Mouse (Mus musculus): ENCODE results near the gene Msrb2. TPM values are rescaled to one million over a fixed set of nuclear protein-coding genes. Genes with fewer than 3 reads are reported as not detected.

Msrb2 gene
- polyA plus RNA-seq, 1 experiment from 2014 or later, result 25.4 TPM

GRCm38 (mm10) chr2:19362880-19363279, 8.4 kb upstream of the Msrb2 start:
- Histone ChIP-seq H3K27ac (no peak overlapping the region), H3K27me3 (no peaks in the 10 kb centered on the region), H3K36me3 (no peaks in the 10 kb centered on the region), H3K4me2 (no peak overlapping the region), H3K4me3 (no peak overlapping the region), H3K9ac (no peak overlapping the region), H3K9me3 (no peaks in the 10 kb centered on the region), H3K4me1 (no peaks in the 10 kb centered on the region)
- WGBS, result 46% methylated on average over 1 of the region's 1 CpGs
- no peak for ATAC-seq (ENCODE audit: insufficient number of reproducible peaks, low FRiP score, low TSS enrichment, low read depth)

- no peak overlapping the region for H3K4me3 ChIP-seq
- WGBS, result 11% methylated on average over 3 of the region's 3 CpGs
- H3K27me3 ChIP-seq, result no peaks in the 10 kb centered on the region
- H3K36me3 ChIP-seq, result no peaks in the 10 kb centered on the region
- no peak overlapping the region for H3K9ac ChIP-seq
- no peak for ATAC-seq (ENCODE audit: insufficient number of reproducible peaks, low FRiP score, low TSS enrichment, low read depth)
- no peak overlapping the region for H3K4me2 ChIP-seq
- no peaks in the 10 kb centered on the region for H3K9me3 ChIP-seq
- no peak overlapping the region for H3K27ac ChIP-seq
- 0 out of 2 replicates have a peak, but pooled peaks cover 4% of the 10 kb centered on the region for H3K4me1 ChIP-seq
These were observed 4.8 kb upstream of the Msrb2 start for GRCm38 (mm10) chr2:19366426-19366825.

DNA sequence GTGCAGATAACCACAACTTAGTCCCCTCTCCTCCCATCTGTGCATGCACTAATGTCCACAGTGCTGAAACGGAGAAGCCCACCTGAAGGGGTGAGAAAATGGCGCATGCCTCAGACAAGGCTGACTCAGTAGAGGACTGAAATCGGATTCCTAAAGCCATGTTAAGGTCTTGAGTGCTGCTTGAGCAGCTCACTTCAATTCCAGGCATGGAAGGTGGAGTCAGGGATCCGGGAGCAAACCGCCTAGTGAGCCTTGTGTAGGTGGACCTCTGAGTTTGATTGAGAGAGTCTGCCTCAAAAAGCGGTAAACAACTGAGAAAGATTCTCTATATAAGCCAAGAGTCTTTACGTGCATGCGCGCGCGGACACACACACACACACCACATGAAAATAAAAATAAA, 4.1 kb upstream of the Msrb2 start:
- Histone ChIP-seq H3K9ac (no peak overlapping the region), H3K4me1 (peaks cover 5% of the 10 kb centered on the region; the same call in 1 of the 2 replicates), H3K27ac (no peak overlapping the region), H3K4me2 (no peak overlapping the region), H3K4me3 (no peak overlapping the region), H3K27me3 (no peaks in the 10 kb centered on the region), H3K9me3 (no peaks in the 10 kb centered on the region), H3K36me3 (no peaks in the 10 kb centered on the region)
- 83% methylated on average over 11 of the region's 11 CpGs for WGBS
- ATAC-seq (ENCODE audit: insufficient number of reproducible peaks, low FRiP score, low TSS enrichment, low read depth), result no peak

DNA sequence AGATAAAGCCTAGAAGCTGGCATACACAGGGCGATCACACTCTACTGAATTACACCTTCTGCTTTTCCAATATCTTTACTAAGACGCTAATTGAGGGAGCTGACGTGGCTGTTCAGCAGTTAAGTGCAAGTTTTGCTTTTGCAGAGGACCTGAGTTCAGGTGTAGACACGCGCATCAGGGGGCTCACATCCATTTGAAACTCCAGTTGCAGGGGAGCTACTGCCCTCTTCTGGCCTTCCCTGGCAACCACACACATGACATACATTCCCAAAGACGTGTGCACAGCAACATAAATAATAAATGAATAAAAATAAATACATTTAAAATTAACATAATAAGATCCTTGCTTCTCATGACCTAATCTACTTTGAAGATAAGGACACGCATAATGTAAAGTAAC, 2.5 kb downstream of the Msrb2 start:
- Histone ChIP-seq H3K4me2 (no peak overlapping the region), H3K27me3 (no peaks in the 10 kb centered on the region), H3K9ac (no peak overlapping the region), H3K27ac (no peak overlapping the region), H3K36me3 (no peaks in the 10 kb centered on the region), H3K4me3 (no peak overlapping the region), H3K9me3 (no peaks in the 10 kb centered on the region), H3K4me1 (peaks cover 6% of the 10 kb centered on the region; the same call in 1 of the 2 replicates)
- WGBS, result 87% methylated on average over 7 of the region's 7 CpGs
- no peak for ATAC-seq (ENCODE audit: insufficient number of reproducible peaks, low FRiP score, low TSS enrichment, low read depth)

- no peaks in the 10 kb centered on the region for H3K4me1 ChIP-seq
- no peak overlapping the region for H3K4me2 ChIP-seq
- H3K27ac ChIP-seq, result no peak overlapping the region
- no peaks in the 10 kb centered on the region for H3K36me3 ChIP-seq
- 72% methylated on average over 2 of the region's 2 CpGs for WGBS
- H3K27me3 ChIP-seq, result no peaks in the 10 kb centered on the region
- H3K9me3 ChIP-seq, result no peaks in the 10 kb centered on the region
- H3K4me3 ChIP-seq, result no peak overlapping the region
- no peak for ATAC-seq (ENCODE audit: insufficient number of reproducible peaks, low FRiP score, low TSS enrichment, low read depth)
- no peak overlapping the region for H3K9ac ChIP-seq
These were observed 9.3 kb downstream of the Msrb2 start for GRCm38 (mm10) chr2:19380446-19380950.

DNA sequence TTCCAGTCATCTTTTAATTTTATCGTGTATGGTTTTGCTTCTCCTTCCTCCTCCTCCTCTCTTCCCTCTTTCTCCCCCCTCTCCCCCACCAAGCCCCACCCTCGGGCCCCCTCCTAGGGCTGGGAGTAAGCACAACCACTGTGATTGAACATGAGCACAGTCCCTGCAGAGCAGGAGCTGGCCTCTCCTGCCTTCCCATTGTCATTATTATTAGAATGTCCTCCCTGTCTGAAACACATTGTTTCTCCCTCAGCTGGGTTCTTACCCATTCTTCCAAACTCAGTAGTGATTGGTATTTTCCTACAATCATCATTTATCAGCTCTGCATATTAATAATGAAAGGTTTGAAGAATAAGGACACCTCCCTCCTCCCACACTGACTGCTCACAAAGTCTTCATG, 9.7 kb downstream of the Msrb2 start:
- WGBS, result 49% methylated on average over 2 of the region's 2 CpGs
- ATAC-seq (ENCODE audit: insufficient number of reproducible peaks, low FRiP score, low TSS enrichment, low read depth), result no peak
- H3K9me3 ChIP-seq, result no peaks in the 10 kb centered on the region

GRCm38 (mm10) chr2:19382206-19382605, 11.0 kb downstream of the Msrb2 start:
- Histone ChIP-seq H3K36me3 (no peaks in the 10 kb centered on the region), H3K27ac (no peak overlapping the region), H3K9me3 (no peaks in the 10 kb centered on the region), H3K9ac (no peak overlapping the region), H3K27me3 (no peaks in the 10 kb centered on the region), H3K4me3 (no peak overlapping the region), H3K4me2 (no peak overlapping the region), H3K4me1 (no peaks in the 10 kb centered on the region)
- WGBS, result 55% methylated on average over 1 of the region's 1 CpGs
- ATAC-seq (ENCODE audit: insufficient number of reproducible peaks, low FRiP score, low TSS enrichment, low read depth), result no peak

More for the DNA sequence above, 9.7 kb downstream of the Msrb2 start:
- Histone ChIP-seq H3K36me3 (no peaks in the 10 kb centered on the region), H3K27me3 (no peaks in the 10 kb centered on the region), H3K4me3 (no peak overlapping the region), H3K4me1 (no peaks in the 10 kb centered on the region), H3K4me2 (no peak overlapping the region), H3K9ac (no peak overlapping the region), H3K27ac (no peak overlapping the region)

DNA sequence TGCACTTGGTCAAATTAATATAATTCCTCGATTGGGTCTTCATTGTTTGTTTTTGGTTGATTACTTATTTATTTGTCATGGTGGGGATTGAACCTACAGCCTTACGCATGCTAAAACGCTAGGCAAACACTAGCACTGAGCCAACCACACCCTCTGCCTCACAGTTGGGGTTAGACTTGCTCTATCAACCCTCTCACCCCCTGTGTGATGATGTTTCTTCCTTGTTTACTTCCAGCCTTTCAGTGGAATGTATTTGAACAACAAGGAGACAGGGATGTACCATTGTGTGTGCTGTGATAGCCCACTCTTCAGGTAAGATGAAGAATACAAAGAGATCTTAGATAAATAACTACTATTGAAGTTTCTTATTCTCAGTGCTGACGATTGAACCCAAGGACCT, 11.8 kb downstream of the Msrb2 start:
- Histone ChIP-seq H3K36me3 (no peaks in the 10 kb centered on the region), H3K9me3 (no peaks in the 10 kb centered on the region), H3K4me3 (no peak overlapping the region), H3K4me1 (no peaks in the 10 kb centered on the region), H3K27me3 (no peaks in the 10 kb centered on the region), H3K4me2 (no peak overlapping the region), H3K9ac (no peak overlapping the region), H3K27ac (no peak overlapping the region)
- 61% methylated on average over 4 of the region's 4 CpGs for WGBS
- ATAC-seq (ENCODE audit: insufficient number of reproducible peaks, low FRiP score, low TSS enrichment, low read depth), result no peak

GRCm38 (mm10) chr2:19385772-19386171, 14.5 kb downstream of the Msrb2 start:
- Histone ChIP-seq H3K4me2 (no peak overlapping the region), H3K4me3 (no peak overlapping the region), H3K36me3 (no peaks in the 10 kb centered on the region), H3K4me1 (no peaks in the 10 kb centered on the region), H3K27me3 (no peaks in the 10 kb centered on the region), H3K9me3 (no peaks in the 10 kb centered on the region), H3K27ac (no peak overlapping the region), H3K9ac (no peak overlapping the region)
- 89% methylated on average over 5 of the region's 5 CpGs for WGBS
- ATAC-seq (ENCODE audit: insufficient number of reproducible peaks, low FRiP score, low TSS enrichment, low read depth), result no peak

- no peak for ATAC-seq (ENCODE audit: insufficient number of reproducible peaks, low FRiP score, low TSS enrichment, low read depth)
These were observed 17.3 kb downstream of the Msrb2 start for GRCm38 (mm10) chr2:19388329-19389103.

DNA sequence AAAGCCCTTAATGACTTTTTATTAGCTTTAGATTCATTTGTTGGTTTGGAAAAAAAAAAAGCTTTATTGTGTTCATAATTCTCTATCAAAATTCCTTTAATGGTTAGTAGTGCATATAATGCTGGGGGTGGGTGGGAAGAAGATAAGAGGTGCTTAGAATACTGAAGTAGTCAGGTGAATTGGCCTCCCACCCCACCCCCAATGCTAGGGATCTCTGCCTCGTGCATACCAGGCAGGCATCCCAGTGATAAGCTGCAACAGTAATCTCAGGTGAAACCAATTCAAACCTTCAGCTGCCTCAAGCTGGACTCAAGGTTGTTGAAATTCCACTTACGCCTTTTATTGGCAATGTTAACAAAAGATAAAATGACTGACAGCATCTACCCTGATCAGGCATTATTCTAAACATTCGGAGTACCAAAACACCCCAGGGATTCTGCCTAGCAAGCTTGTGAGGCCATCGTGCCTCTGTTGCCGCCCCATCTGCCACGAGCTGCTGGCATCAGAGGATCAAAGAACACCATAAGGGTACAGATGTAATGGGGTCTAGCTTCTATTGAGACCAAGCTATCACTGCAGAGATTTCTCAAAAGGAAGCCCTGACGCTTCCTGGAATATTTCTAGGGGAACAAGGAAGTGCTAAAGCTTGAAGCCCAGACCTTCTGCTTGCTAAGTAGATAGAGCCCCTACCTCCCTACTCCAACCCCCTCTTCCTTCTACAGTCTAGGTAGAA, 19.3 kb downstream of the Msrb2 start:
- H3K27ac ChIP-seq, result no peak overlapping the region
- H3K36me3 ChIP-seq, result 0 out of 2 replicates have a peak, but pooled peaks cover 2% of the 10 kb centered on the region
- no peaks in the 10 kb centered on the region for H3K27me3 ChIP-seq
- no peaks in the 10 kb centered on the region for H3K9me3 ChIP-seq
- H3K9ac ChIP-seq, result no peak overlapping the region
- no peak for ATAC-seq (ENCODE audit: insufficient number of reproducible peaks, low FRiP score, low TSS enrichment, low read depth)
- H3K4me1 ChIP-seq, result no peaks in the 10 kb centered on the region
- no peak overlapping the region for H3K4me3 ChIP-seq
- no peak overlapping the region for H3K4me2 ChIP-seq
- 55% methylated on average over 7 of the region's 7 CpGs for WGBS

More at GRCm38 (mm10) chr2:19388329-19389103, 17.3 kb downstream of the Msrb2 start:
- no peak overlapping the region for H3K27ac ChIP-seq
- H3K9me3 ChIP-seq, result no peaks in the 10 kb centered on the region
- H3K36me3 ChIP-seq, result no peaks in the 10 kb centered on the region
- no peak overlapping the region for H3K9ac ChIP-seq
- whole genome bisulfite sequencing, result 84% methylated on average over 12 of the region's 12 CpGs
- no peaks in the 10 kb centered on the region for H3K4me1 ChIP-seq
- no peak overlapping the region for H3K4me2 ChIP-seq
- H3K4me3 ChIP-seq, result no peak overlapping the region
- no peaks in the 10 kb centered on the region for H3K27me3 ChIP-seq

- no peak for ATAC-seq (ENCODE audit: insufficient number of reproducible peaks, low FRiP score, low TSS enrichment, low read depth)
- Histone ChIP-seq H3K4me1 (no peaks in the 10 kb centered on the region), H3K9me3 (no peaks in the 10 kb centered on the region), H3K27me3 (no peaks in the 10 kb centered on the region), H3K36me3 (0 out of 2 replicates have a peak, but pooled peaks cover 2% of the 10 kb centered on the region), H3K4me3 (no peak overlapping the region), H3K9ac (no peak overlapping the region), H3K4me2 (no peak overlapping the region), H3K27ac (no peak overlapping the region)
- 39% methylated on average over 3 of the region's 3 CpGs for WGBS
These were observed 20.4 kb downstream of the Msrb2 start for GRCm38 (mm10) chr2:19391649-19392048.

Data from limb, embryonic 15.5 days (tissue).